Mouse (Mus musculus) cerebellum, adult 2 months (tissue): Measurements from ENCODE around the gene Tdo2.

ENCODE experiments used
- CTCF ChIP-seq: fragments of 200-500 bp; IDR thresholded peaks from 2 replicates; pipeline ENCODE4 v1.5.1; 2011; ENCODE audit warnings: low read depth, mild to moderate bottlenecking, control low read depth, low read length, moderate library complexity, borderline replicate concordance; ENCODE audit not compliant: insufficient read depth
- POLR2A ChIP-seq: fragments of 200-500 bp; IDR thresholded peaks from 2 replicates; pipeline ENCODE4 v1.6.1; 2011; ENCODE audit warnings: low read length, control low read depth, borderline replicate concordance; ENCODE audit not compliant: insufficient read depth

GRCm38 (mm10) chr3:81924931-81925330 is 51.1 kb downstream of the Tdo2 start:
- TF ChIP-seq CTCF (peak; percentile 41; the same call in 1 of the 2 replicates), POLR2A (no peak)
